Mouse (Mus musculus) E14TG2a.4 (cell line): Measurements from ENCODE around the gene Slc39a7.

Experiments used
- H3K27me3 ChIP-seq: 2 replicates; pipeline ENCODE4 v1.6.1; 2014; ENCODE audit warnings: low read length, control low read depth; ENCODE audit not compliant: insufficient read depth
- H3K36me3 ChIP-seq: 2 replicates; pipeline ENCODE4 v1.6.1; 2014; ENCODE audit warnings: low read length, control low read depth; ENCODE audit not compliant: insufficient read depth
- H3K4me1 ChIP-seq: replicated peaks from 2 replicates; pipeline ENCODE4 v1.6.1; 2014; ENCODE audit warnings: low read depth, low read length, control low read depth
- H3K4me3 ChIP-seq: replicated peaks from 2 replicates; pipeline ENCODE4 v1.5.1; 2014; ENCODE audit warnings: mild to moderate bottlenecking, low read length
- H3K9me3 ChIP-seq: 2 replicates; pipeline ENCODE4 v1.6.1; 2014; ENCODE audit warnings: low read length, control low read depth
- CTCF ChIP-seq: conservative IDR thresholded peaks from 2 replicates; pipeline ENCODE4 v1.5.1; 2014; ENCODE audit warnings: low read length
- NANOG ChIP-seq: IDR thresholded peaks from 2 replicates; pipeline ENCODE4 v1.6.1; 2014; ENCODE audit warnings: borderline replicate concordance, low read length, mixed read lengths
- POU5F1 ChIP-seq: IDR thresholded peaks from 2 replicates; pipeline ENCODE4 v1.6.1; 2014; ENCODE audit warnings: low read length, borderline replicate concordance

The Slc39a7 gene

DNA sequence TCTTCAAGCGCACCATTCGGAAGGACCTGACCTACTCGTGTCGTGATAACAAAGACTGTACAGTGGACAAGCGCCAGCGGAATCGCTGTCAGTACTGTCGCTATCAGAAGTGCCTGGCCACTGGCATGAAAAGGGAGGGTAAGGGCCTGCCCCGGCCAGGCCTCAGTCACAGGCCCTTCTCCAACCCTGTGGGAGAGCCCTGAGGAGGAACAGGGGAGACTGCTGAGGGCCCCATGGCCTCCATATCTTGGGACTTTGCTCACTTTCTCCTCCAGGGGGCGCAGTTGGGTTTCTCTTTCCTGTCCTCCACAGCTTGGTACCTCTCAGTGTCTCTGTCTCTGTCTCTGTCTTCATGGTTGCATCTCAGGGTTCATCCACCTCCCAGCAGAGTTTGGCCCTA, 2.6 kb upstream of the Slc39a7 start:
- TF ChIP-seq CTCF (peak; percentile 79), NANOG (no peak)
- H3K36me3 ChIP-seq = peaks cover 74% of the 10 kb centered on the region
- peaks cover 5% of the 10 kb centered on the region for H3K27me3 ChIP-seq
- peaks cover 70% of the 10 kb centered on the region for H3K4me1 ChIP-seq
- no peak overlapping the region for H3K4me3 ChIP-seq
- no peaks in the 10 kb centered on the region for H3K9me3 ChIP-seq

DNA sequence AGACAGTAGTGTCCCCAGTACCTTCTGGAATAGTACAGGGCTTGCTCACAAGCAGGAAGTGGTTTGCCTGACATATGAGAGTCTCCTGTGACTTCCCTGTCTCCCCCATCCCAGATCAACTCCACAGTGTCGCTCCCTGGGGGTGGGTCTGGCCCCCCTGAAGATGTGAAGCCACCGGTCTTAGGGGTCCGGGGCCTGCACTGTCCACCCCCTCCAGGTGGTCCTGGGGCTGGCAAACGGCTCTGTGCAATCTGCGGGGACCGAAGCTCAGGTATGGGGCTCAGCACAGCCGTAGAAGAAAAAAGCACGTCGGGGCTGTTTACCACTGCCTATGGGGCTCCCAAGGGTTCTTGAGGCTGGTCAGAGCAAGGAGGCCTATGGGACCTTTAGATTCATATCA, 2.0 kb upstream of the Slc39a7 start:
- Histone ChIP-seq H3K27me3 (no peaks in the 10 kb centered on the region), H3K4me3 (0 out of 2 replicates have a peak overlapping the region, but pooled peaks have one; percentile 99), H3K4me1 (peaks cover 70% of the 10 kb centered on the region), H3K36me3 (peaks cover 80% of the 10 kb centered on the region), H3K9me3 (no peaks in the 10 kb centered on the region)
- TF ChIP-seq POU5F1 = no peak

DNA sequence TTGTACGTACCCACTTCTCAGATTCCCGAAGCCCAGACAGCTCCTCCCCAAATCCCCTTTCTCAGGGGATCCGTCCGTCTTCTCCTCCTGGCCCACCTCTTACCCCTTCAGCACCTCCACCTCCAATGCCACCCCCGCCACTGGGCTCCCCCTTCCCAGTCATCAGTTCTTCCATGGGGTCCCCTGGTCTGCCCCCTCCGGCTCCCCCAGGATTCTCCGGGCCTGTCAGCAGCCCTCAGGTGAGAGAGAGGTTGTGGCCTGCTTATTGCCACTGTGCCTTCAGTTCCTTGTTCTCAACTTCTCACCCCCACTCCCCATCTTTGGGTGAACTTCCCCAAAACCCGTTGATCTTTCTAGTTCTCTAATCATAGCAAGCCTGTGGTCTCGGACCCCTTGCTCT, 1.3 kb upstream of the Slc39a7 start:
- Histone ChIP-seq H3K4me3 (peak overlapping the region; percentile 99), H3K9me3 (no peaks in the 10 kb centered on the region), H3K36me3 (peaks cover 78% of the 10 kb centered on the region), H3K4me1 (peaks cover 69% of the 10 kb centered on the region), H3K27me3 (no peaks in the 10 kb centered on the region)
- no peak for TF ChIP-seq CTCF
- no peak for TF ChIP-seq NANOG
- TF ChIP-seq POU5F1 = no peak

DNA sequence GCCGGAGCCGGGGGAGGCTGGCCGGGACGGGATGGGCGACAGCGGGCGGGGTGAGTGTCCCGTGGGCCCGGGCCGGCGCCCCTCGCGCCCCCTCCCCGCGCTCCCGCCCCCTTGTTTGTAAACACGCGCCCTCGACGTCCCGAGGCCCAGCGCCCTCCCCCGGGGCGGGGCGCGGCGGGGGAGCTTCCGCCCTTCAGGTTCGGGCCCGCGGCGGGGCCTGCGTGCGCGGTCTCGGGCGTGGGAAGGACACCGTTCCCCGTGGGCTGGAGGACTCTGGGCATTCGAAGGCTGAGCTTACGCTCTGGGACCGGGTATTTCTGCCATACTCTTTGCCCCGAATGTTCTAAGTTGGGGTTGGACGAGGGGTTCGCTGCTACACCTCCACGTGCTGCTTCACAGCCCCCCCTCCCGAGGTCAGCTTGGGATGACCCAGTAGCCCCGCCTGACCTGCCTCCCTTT, 721 bp upstream of the Slc39a7 start:
- TF ChIP-seq CTCF (no peak), NANOG (no peak), POU5F1 (no peak)
- Histone ChIP-seq H3K9me3 (no peaks in the 10 kb centered on the region), H3K27me3 (no peaks in the 10 kb centered on the region), H3K36me3 (peaks cover 72% of the 10 kb centered on the region), H3K4me3 (peak overlapping the region; percentile 99), H3K4me1 (peaks cover 71% of the 10 kb centered on the region)

DNA sequence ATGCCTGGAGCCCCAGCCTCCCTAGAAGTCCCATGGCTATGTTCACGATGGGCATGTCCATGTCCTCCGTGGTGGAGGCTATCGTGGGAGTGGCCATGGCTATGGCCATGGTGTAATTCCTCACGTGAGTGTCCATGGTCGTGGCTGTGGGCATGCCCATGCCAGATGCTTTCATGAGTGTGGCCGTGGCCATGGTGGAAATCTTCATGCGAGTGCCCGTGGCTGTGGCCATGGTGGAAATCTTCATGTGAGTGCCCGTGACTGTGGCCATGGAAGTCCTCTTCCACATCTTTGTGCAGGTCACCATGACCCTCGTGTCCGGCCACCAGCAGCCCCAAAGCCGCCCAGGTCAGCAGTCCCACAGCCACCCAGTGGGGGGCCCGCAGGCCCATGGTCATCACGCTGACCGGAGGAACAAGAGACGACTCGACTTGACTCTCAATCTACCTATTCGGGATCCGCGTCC, 588 bp downstream of the Slc39a7 start:
- H3K9me3 ChIP-seq = no peaks in the 10 kb centered on the region
- H3K4me1 ChIP-seq = peaks cover 72% of the 10 kb centered on the region
- no peak for TF ChIP-seq NANOG
- TF ChIP-seq POU5F1 = no peak
- no peak for TF ChIP-seq CTCF
- peak overlapping the region; percentile 99 for H3K4me3 ChIP-seq
- H3K36me3 ChIP-seq = peaks cover 59% of the 10 kb centered on the region
- peaks cover 10% of the 10 kb centered on the region for H3K27me3 ChIP-seq

DNA sequence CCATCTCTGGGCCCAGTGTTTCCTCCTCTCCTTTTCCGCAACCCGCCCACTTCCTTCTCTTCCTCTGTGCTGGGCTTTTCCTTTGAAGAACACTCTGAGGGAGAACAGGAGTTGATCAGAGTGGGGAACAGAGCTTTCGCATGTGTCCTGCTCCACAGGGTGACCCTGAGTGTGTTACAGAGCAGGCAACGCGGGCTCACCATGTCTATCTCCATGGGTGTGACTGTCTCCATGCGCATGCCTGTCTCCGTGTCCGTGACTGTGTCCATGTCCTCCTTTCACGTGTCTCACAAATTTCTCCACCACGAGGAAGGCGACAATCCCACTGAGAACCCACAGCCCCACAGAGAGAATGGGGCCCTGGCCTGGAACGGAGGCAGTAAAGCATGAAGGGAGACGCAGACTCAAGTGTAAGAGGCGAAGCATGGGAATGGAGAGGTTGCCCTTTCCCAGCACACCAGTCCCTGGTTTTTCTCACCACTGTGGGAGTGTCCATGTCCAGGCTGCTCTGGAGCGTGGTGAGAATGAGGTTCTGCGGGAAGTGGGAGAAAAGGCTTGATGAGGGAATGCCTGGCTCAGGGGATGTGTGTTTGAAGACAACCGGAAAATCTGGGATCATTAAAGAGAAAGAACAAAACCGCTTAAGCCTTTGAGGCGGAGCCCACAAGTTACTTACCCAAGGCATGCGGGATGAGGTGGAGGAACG, 1.4 kb downstream of the Slc39a7 start:
- peaks cover 76% of the 10 kb centered on the region for H3K4me1 ChIP-seq
- TF ChIP-seq NANOG (no peak), CTCF (no peak), POU5F1 (no peak)
- peaks cover 17% of the 10 kb centered on the region for H3K27me3 ChIP-seq
- H3K4me3 ChIP-seq = peak overlapping the region; percentile 99
- H3K36me3 ChIP-seq = peaks cover 51% of the 10 kb centered on the region
- H3K9me3 ChIP-seq = no peaks in the 10 kb centered on the region

DNA sequence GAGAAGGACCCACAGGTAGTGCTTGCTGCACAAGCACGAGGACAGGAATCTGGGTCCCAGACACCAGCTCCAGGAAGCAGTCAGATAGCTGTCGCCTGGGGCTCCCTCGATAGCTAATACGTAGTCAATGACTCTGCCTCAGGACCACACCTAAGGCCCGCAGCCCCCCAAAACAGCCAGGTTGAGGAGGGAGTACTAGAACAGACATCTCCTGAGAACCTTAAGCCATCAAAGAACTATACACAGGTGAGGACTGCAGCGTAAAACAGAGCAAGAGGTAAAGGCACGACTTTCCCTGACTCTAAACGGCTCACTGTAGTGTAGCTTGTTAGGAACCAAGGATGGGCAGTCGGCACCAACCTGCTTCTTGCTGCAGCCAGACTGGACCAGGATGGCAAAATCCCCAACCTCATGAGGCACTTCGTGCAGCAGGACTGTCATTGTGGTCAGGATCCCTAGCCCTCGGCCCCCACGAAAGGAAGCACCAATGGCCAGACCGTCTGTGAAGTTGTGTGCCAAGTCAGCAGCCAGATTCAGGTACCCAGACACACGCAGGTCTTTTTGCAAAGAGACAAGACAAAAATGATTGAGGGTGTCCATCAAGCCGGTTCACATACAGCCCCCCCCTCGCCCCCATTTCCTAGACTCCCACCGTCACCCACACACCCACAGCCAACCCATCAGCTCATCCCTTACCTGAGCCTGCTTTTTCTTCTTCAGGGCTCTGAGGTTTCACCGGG, 2.2 kb downstream of the Slc39a7 start:
- Histone ChIP-seq H3K4me3 (peak overlapping the region; percentile 99), H3K36me3 (peaks cover 43% of the 10 kb centered on the region), H3K9me3 (no peaks in the 10 kb centered on the region), H3K27me3 (peaks cover 17% of the 10 kb centered on the region), H3K4me1 (peaks cover 75% of the 10 kb centered on the region)
- no peak for TF ChIP-seq NANOG
- no peak for TF ChIP-seq CTCF
- no peak for TF ChIP-seq POU5F1

DNA sequence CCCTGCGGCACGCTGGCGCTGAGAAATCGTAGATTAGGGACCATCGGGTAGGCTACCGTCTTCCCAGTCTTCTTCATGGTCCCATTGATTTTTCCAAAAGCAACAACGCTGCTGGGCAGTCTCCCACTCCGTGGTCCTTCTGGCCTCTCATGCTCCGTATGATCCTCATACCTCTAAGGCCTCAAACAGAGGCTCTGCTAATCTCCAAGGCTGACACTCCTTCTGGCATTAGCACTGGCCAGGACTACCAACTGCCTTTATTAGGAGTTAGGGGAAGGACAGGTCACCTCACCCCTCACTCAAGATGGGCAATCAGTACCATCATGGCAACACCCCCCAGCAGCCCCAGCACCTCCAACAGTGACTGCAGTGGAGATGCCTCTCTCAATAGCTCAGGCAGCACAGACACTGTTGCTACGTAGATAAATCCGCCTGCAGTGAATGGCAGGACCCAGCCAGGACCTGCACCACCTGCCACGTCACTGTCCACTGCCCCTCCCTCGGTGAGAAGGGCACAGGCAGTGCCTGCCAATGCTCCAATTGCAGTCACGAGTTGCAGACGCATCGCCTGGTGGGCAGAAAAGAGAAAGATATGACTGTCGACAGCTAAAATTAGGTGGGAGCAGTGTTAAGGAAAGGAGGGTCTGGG, 2.9 kb downstream of the Slc39a7 start:
- no peaks in the 10 kb centered on the region for H3K9me3 ChIP-seq
- TF ChIP-seq POU5F1 = no peak
- H3K27me3 ChIP-seq = peaks cover 17% of the 10 kb centered on the region
- H3K4me3 ChIP-seq = peak overlapping the region; percentile 92; the same call in 1 of the 2 replicates
- H3K4me1 ChIP-seq = peaks cover 73% of the 10 kb centered on the region
- peaks cover 37% of the 10 kb centered on the region for H3K36me3 ChIP-seq
